Mouse (Mus musculus) hindbrain, embryonic 10.5 days (tissue): ENCODE measurements around the gene Tshr. TPM values are rescaled to one million over a fixed set of nuclear protein-coding genes. Genes with fewer than 3 reads are reported as not detected.
"Not testable (repeated sequence)": the region's sequence is repeated elsewhere in the genome, so short reads cannot be mapped to it uniquely, and the experiment has no call there.

Experiments used
- DNase-seq: peaks from one replicate; pipeline ENCODE4 v3.0.0-alpha.2; 2017; ENCODE audit warnings: low spot score
- H3K27ac ChIP-seq: fragments of 300-500 bp; sonication (generic); 2 replicates; pipeline ENCODE4 v1.5.1; 2016; ENCODE audit warnings: mild to moderate bottlenecking, moderate library complexity
- H3K27me3 ChIP-seq: fragments of 300-500 bp; sonication (generic); 2 replicates; pipeline ENCODE4 v1.6.1; 2016; ENCODE audit warnings: mild to moderate bottlenecking; ENCODE audit not compliant: poor library complexity, insufficient read depth, severe bottlenecking
- H3K36me3 ChIP-seq: fragments of 300-500 bp; sonication (generic); 2 replicates; pipeline ENCODE4 v1.6.1; 2016; ENCODE audit warnings: mild to moderate bottlenecking, moderate library complexity
- H3K4me1 ChIP-seq: fragments of 300-500 bp; sonication (generic); replicated peaks from 2 replicates; pipeline ENCODE4 v1.6.1; 2016; ENCODE audit warnings: mild to moderate bottlenecking
- H3K4me3 ChIP-seq: fragments of 300-500 bp; sonication (generic); 2 replicates; pipeline ENCODE4 v1.5.1; 2016; ENCODE audit warnings: mild to moderate bottlenecking, moderate library complexity
- H3K9me3 ChIP-seq: fragments of 300-500 bp; sonication (generic); 2 replicates; pipeline ENCODE4 v1.6.1; 2016; ENCODE audit warnings: mild to moderate bottlenecking, moderate library complexity
- WGBS: fragments of 180-500 bp; shearing (Covaris S2); methylation state at CpG from one replicate; pipeline ENCODE4 v1.1.7; 2016; 5-methylcytosine and 5-hydroxymethylcytosine counted together
- polyA plus RNA-seq: library from polyadenylated mRNA; unstranded; fragments of >200 nt; fragmentation: Nextera tagmentation; extraction: Ambion mirVana; gene quantifications from 2 replicates; pipeline ENCODE4 v1.2.1, GENCODE M21; 2016

Tshr gene
- 0.27 TPM in 1 of 2 replicates, not detected in the other for polyA plus RNA-seq

DNA sequence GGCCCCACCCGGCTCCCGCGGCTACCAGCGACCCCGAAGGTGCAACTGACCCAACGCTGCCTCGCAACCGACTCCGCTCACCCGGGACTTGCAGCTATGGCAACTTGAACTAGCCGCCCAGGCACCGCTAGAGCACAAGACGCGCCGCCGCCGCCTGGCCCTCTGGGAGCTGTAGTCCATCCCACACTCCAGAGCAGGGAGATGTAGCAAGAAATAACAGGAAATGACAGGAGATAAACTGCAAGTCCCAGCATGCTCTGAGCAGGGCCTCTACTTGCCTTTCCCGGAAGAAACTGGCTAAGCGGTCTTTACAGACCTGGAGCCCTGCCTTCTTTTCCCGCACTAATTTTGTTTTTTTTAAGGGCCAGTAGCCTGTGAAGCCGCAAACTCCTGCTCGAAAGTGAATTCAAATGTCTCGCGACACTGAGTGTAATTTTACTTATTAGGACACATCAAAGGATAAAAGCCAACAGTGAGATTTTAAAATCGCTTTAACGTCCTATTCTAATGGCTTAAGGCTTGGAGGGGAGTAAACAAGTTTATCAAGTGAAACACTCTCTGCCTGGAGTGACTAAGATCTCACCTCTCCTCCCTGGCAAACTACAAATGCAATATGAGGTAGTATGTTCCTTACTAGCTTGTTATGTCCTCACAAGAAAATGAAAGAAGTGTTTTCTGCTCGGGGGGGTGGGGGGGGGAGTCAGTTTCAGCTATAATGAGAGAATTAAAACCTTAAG, at the start of gene Tshr, which contains the start of gene Cep128:
Gene Tshr, plus strand, starts transcription at position 283 of the 737 bp plus-strand sequence.
Gene Cep128, minus strand, starts transcription at position 129 of the 737 bp plus-strand sequence.
- H3K27me3 ChIP-seq, result no peaks in the 10 kb centered on the region
- H3K36me3 ChIP-seq, result no peaks in the 10 kb centered on the region
- peak; percentile 96 for DNase-seq
- H3K9me3 ChIP-seq, result no peaks in the 10 kb centered on the region
- WGBS, result 2% methylated on average over 27 of the region's 27 CpGs
- H3K4me3 ChIP-seq, result peak within 1 kb of the TSS; percentile 79
- peak within 1 kb of the TSS; percentile 82 for H3K27ac ChIP-seq
- H3K4me1 ChIP-seq, result peaks cover 16% of the 10 kb centered on the region

DNA sequence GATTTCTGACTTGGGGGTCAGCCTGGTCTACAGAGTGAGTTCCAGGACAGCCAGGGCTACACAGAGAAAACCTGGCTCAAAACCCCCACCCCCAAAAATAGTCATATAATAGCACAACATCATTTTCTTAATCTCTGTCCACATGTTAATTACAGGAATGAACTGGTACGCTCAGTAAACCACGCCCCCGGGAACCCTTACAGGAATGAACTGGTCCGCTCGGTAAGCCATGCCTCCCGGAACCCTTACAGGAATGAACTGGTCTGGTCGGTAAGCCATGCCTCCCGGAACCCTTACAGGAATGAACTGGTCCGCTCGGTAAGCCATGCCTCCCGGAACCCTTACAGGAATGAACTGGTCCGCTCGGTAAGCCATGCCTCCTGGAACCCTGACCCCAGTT, 45.7 kb upstream of the Tshr start:
- H3K4me1 ChIP-seq, H3K4me3 ChIP-seq, H3K27ac ChIP-seq, H3K27me3 ChIP-seq, H3K9me3 ChIP-seq, DNase-seq: not testable (repeated sequence)
- H3K36me3 ChIP-seq, result peaks cover 18% of the 10 kb centered on the region
- WGBS, result 95% methylated on average over 13 of the region's 13 CpGs

DNA sequence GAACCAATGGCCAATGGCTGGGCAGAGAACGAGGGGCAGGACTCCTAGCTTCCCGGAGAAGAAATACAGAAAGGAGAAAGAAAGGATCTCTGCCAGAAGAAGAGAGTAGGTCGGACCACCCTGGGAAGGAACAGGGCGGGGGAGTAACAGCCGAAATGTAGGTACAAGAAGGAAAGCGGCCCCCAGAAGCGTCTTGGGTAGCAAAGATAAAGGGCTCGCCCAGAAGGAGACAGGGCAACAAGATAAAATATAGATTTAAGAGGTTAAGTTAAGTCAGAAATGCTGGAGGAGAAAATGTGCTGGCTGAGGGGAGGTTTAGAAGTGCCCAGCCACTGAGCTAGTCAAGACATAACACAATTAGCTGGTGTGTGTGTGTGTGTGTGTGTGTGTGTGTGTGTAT, 30.6 kb upstream of the Tshr start:
- Histone ChIP-seq H3K9me3 (no peaks in the 10 kb centered on the region), H3K4me1 (no peaks in the 10 kb centered on the region), H3K27me3 (no peaks in the 10 kb centered on the region), H3K4me3 (no peak overlapping the region), H3K36me3 (peaks cover 4% of the 10 kb centered on the region; the same call in 1 of the 2 replicates), H3K27ac (no peak overlapping the region)
- 88% methylated on average over 8 of the region's 8 CpGs for WGBS
- no peak for DNase-seq

DNA sequence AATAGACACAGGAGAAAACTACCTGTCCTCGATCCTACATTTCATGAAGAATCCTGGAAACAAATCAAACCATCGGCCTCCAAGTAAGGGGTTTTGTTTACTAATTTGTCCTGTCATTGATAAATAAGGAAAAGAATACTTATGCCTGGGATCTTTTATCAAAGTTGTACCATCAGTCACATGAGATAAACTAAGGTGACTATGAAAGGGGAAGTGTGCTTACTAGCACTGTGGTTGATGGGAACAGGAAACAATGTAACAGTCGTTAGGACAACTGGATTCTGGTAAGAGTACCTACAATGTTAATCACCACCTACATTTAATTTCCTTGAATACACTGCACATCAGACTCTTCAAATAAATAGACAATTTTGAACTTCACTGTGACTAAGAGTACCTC, 15.2 kb upstream of the Tshr start:
- Histone ChIP-seq H3K4me1 (no peaks in the 10 kb centered on the region), H3K9me3 (no peaks in the 10 kb centered on the region), H3K36me3 (peaks cover 14% of the 10 kb centered on the region), H3K27ac (no peak overlapping the region), H3K27me3 (no peaks in the 10 kb centered on the region), H3K4me3 (no peak overlapping the region)
- no peak for DNase-seq
- 94% methylated on average over 3 of the region's 3 CpGs for WGBS

DNA sequence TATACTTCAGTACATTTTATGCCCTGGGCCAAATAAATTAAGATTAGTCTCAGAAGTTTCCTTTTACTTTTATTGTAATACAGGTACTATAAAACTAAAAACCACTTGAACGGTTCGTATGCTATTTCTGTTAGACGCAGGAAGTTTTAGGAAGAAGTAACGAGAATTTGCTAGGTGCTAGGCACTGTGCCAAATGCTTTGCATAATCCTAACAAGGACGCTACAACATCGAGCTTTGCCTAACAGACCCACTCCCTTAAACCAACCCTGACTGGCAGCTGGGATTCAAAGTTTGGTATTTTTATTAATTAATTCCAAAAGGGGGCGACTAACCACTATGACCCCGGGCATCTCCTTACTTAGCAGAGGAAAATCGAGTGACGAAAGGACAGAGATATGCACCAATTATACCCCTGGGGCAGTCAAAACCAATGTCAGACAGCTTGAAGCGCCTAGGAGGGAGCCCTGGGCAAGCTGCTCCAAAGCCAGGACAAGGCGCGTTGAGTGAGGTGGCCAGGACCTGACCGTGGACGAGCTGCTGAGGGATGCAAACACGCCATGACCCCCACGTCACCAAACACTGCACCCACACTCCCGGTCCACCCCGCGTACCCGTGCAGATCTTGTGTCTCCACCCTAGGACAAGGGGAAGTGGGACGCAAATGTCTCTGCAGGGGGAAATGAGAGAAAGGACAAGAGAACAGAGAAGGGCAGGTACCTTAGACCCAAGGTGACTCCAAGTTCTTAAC, 673 bp upstream of the Tshr start:
- peak overlapping the region; percentile 82 for H3K27ac ChIP-seq
- H3K36me3 ChIP-seq, result no peaks in the 10 kb centered on the region
- peaks cover 16% of the 10 kb centered on the region for H3K4me1 ChIP-seq
- no peaks in the 10 kb centered on the region for H3K9me3 ChIP-seq
- no peaks in the 10 kb centered on the region for H3K27me3 ChIP-seq
- WGBS, result 10% methylated on average over 22 of the region's 22 CpGs
- H3K4me3 ChIP-seq, result peak overlapping the region; percentile 79
- DNase-seq, result no peak

DNA sequence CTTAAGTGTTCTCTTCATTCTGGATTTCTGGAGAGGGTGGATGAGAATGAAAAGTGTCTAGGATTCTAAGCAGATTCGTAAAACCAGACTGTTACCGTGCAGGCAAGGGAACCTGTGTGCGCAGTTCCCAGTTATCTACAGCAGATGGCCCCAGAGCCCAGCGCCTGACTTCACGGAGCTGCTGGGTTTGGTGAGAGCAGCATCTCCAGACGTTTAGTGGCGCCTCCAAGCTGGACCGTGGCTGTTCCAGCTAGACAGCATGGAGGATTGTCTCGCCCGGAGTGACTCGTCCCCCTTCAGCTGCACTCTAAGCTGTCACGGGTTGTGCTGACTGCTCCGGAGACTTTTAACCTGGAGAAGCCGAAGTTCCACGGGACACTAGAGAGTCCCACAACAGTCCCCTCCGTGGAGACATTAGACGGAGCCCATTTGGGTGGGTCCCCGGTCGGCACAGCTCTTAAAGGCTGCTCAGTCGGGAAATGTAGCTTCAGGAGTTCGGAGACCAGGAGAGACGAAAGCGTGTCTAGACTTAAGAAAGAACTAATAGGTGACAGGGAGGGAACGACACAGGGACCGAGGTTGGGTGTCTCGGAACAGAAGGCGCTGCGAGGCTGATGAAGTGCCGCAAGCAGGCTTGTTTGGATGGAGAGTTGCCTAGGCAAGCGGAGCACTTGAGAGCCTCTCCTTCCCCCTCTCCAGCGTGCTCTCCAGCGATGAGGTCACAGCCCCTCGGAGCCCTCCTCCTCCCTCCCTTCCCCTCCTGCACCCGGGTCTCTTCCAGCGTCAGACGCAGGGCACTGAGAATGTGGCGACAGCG, 16.1 kb downstream of the Tshr start:
- peak overlapping the region; percentile 35; the same call in 1 of the 2 replicates for H3K27ac ChIP-seq
- H3K27me3 ChIP-seq, result peaks cover 37% of the 10 kb centered on the region
- H3K4me3 ChIP-seq, result peak overlapping the region; percentile 62
- H3K4me1 ChIP-seq, result peaks cover 12% of the 10 kb centered on the region
- no peaks in the 10 kb centered on the region for H3K36me3 ChIP-seq
- peak; percentile 84 for DNase-seq
- H3K9me3 ChIP-seq, result no peaks in the 10 kb centered on the region
- under 1% methylated on average over 38 of the region's 38 CpGs for WGBS

DNA sequence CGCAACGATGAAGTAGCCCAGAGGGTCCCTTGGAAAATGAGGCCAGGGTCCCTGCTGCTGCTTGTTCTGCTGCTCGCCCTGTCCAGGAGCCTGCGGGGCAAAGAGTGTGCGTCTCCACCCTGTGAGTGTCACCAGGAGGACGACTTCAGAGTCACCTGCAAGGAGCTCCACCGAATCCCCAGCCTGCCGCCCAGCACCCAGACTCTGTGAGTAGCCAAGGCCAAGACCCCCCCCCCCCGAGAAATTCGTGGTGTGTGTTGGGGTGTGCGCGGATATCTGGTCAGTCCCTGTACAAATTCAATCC, 16.6 kb downstream of the Tshr start:
- H3K27ac ChIP-seq, result peak overlapping the region; percentile 35; the same call in 1 of the 2 replicates
- H3K4me3 ChIP-seq, result peak overlapping the region; percentile 62
- no peaks in the 10 kb centered on the region for H3K36me3 ChIP-seq
- H3K27me3 ChIP-seq, result peaks cover 37% of the 10 kb centered on the region
- H3K4me1 ChIP-seq, result peaks cover 12% of the 10 kb centered on the region
- WGBS, result 5% methylated on average over 12 of the region's 12 CpGs
- DNase-seq, result no peak
- H3K9me3 ChIP-seq, result no peaks in the 10 kb centered on the region

DNA sequence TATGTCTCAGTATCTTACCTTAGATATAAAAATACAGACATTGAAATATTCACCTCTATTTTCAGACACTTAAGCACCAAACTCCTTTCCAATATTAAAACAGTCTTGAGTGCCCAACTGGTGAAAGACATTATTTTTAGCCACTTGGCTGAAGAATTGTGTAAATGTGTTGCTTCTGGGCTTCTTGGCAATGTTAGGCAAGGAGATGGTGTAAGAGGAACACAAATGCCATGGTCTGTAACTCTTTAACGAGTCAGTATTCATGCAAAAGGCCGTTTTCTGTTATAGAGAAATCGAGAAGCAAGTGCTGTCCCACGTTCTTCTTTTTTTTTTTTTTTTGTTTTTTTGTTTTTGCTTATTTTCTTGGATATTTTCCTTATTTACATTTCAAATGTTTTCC, 25.9 kb downstream of the Tshr start:
- Histone ChIP-seq H3K9me3 (no peaks in the 10 kb centered on the region), H3K4me1 (peaks cover 15% of the 10 kb centered on the region), H3K27me3 (peaks cover 8% of the 10 kb centered on the region), H3K27ac (no peak overlapping the region), H3K4me3 (no peak overlapping the region), H3K36me3 (no peaks in the 10 kb centered on the region)
- no peak for DNase-seq
- WGBS, result 84% methylated on average over 4 of the region's 4 CpGs

DNA sequence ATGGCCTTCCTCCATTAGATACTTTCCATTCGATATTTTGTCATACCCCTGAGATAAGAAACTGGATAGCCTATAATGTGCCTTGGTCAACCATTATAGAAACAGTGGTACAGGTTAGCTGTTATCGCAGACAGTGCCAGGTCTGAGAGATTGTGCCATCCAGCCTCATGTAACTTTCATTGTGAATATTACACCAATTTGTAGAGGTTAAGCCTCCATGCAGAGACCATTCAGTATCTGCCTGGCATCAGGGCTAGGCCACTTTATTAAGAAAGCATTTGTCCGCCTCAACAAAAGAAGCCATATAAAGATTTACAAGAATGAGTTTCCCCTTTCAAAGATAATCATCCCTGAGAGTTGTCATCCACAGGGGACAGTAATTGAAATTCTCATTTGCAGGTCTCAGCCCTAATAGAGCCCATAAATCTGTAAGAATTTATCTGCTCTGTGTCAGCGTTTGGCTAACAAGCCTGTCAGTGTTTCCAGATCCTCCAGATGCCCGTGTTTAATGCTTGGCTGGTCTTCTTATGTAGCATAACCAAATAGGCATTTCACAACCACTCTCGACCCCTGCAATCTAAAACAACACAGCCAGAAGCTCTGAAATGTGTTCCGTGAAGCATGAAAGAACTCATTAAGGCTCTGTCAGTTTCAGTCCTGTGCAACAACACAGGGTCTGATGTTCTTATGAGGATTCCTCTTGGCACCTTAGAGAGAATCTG, 28.3 kb downstream of the Tshr start:
- Histone ChIP-seq H3K4me1 (peaks cover 15% of the 10 kb centered on the region), H3K9me3 (no peaks in the 10 kb centered on the region), H3K27me3 (peaks cover 10% of the 10 kb centered on the region), H3K36me3 (no peaks in the 10 kb centered on the region), H3K27ac (no peak overlapping the region), H3K4me3 (no peak overlapping the region)
- 42% methylated on average over 7 of the region's 7 CpGs for WGBS
- peak; percentile 9 for DNase-seq

DNA sequence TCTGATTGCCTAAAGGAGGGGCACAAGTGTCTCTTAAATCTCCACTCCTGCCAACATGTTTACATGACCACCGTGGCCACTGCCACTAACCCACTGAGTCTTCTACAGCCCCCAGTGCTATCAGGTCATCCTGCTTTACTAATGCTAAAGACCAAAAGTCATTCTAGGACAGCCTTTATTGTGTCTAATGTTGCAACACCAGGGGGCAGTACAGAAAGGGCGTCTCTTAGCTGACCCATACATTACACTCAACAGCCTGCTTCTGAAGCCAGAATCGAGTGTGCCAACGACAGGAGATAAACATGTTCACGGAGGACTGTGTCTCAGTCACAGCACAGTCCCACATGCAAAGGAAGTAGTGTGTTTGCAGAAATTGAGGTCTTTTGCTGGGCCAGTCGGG, 30.7 kb downstream of the Tshr start:
- Histone ChIP-seq H3K27ac (no peak overlapping the region), H3K36me3 (no peaks in the 10 kb centered on the region), H3K4me3 (no peak overlapping the region), H3K4me1 (peaks cover 15% of the 10 kb centered on the region), H3K27me3 (peaks cover 11% of the 10 kb centered on the region), H3K9me3 (no peaks in the 10 kb centered on the region)
- WGBS, result 81% methylated on average over 6 of the region's 6 CpGs
- DNase-seq, result no peak

DNA sequence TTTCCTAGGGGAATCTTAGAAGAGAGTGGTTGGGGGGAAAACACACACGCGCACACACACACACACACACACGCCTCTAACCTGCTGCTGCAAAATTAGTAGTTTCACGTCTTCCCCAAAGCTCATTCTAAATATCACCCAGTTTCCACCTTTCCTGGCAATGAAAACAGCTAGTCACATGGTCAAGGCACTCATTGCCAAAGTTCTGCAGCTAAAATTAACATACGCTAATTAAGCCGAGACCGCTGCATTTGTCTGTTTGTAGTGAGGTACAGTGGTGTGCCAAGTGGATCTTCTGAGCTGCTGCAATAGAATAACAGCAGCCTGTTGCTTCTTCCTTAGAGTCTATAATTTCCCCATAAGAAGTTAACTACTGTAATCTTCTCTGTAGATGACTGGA, 32.5 kb downstream of the Tshr start:
- Histone ChIP-seq H3K27me3 (peaks cover 4% of the 10 kb centered on the region), H3K36me3 (no peaks in the 10 kb centered on the region), H3K4me1 (peaks cover 15% of the 10 kb centered on the region), H3K4me3 (no peak overlapping the region), H3K27ac (no peak overlapping the region), H3K9me3 (no peaks in the 10 kb centered on the region)
- WGBS, result 92% methylated on average over 7 of the region's 7 CpGs
- DNase-seq, result no peak

DNA sequence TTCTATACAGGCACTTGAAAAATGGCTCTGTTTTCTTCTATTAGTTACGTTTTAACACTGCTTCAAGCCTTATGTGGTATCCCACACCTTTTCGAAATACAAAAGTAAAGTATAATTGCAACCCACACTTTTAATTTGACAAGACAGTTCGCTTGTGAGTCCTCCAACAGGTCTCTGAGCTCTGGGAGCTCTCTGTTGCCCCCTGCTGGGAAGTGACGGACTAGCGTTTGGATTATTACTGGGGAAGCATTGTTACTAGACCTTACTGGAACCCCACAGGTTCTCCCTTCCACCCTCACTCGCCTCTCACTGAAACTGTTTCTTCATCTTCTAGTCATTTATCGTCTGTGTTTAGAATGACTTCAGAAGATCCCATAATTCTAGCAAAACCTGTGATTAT, 34.4 kb downstream of the Tshr start:
- H3K27me3 ChIP-seq, result peaks cover 3% of the 10 kb centered on the region; the same call in 1 of the 2 replicates
- H3K4me1 ChIP-seq, result no peaks in the 10 kb centered on the region; the same call in 1 of the 2 replicates
- DNase-seq, result peak; percentile 55
- H3K9me3 ChIP-seq, result no peaks in the 10 kb centered on the region
- 52% methylated on average over 7 of the region's 7 CpGs for WGBS
- H3K27ac ChIP-seq, result no peak overlapping the region
- H3K4me3 ChIP-seq, result no peak overlapping the region
- no peaks in the 10 kb centered on the region for H3K36me3 ChIP-seq
